Mouse (Mus musculus) forebrain, postnatal 0 days (tissue): ENCODE measurements at regions not wholly inside any gene's neighbourhood (a gene's known extent, or its start where the extent isn't known, plus 50 kb on each side); places are given as distances from the start of the nearest gene placed in this dataset.

ENCODE experiments used
- ATAC-seq: fragments of 200-750 bp; cut with Nextera tagmentation; 2 replicates; pipeline ENCODE4 v1.8.0; 2017; ENCODE audit warnings: mild to moderate bottlenecking, moderate library complexity
- DNase-seq: peaks from one replicate; pipeline ENCODE4 v3.0.0-alpha.2; 2015
- H3K27ac ChIP-seq: fragments of 300-500 bp; sonication (generic); 2 replicates; pipeline ENCODE4 v1.5.1; 2014; ENCODE audit warnings: low read depth, mild to moderate bottlenecking, antibody characterized with exemption, low read length, moderate library complexity, mixed read lengths
- H3K27me3 ChIP-seq: fragments of 300-500 bp; sonication (generic); 2 replicates; pipeline ENCODE4 v1.6.1; 2014; ENCODE audit warnings: mild to moderate bottlenecking, low read length, mixed read lengths; ENCODE audit not compliant: insufficient read depth
- H3K36me3 ChIP-seq: fragments of 300-500 bp; sonication (generic); 2 replicates; pipeline ENCODE4 v1.6.1; 2014; ENCODE audit warnings: mild to moderate bottlenecking, moderate library complexity; ENCODE audit not compliant: insufficient read depth
- H3K4me1 ChIP-seq: fragments of 300-500 bp; sonication (generic); 2 replicates; pipeline ENCODE4 v1.6.1; 2014; ENCODE audit warnings: antibody characterized with exemption; ENCODE audit not compliant: insufficient read depth
- H3K4me2 ChIP-seq: fragments of 300-500 bp; sonication (generic); 2 replicates; pipeline ENCODE4 v1.6.1; 2014; ENCODE audit warnings: low read depth, mild to moderate bottlenecking, moderate library complexity
- H3K4me3 ChIP-seq: fragments of 300-500 bp; sonication (generic); 2 replicates; pipeline ENCODE4 v1.5.1; 2014; ENCODE audit warnings: low read depth, low read length, mixed read lengths
- H3K9ac ChIP-seq: fragments of 300-500 bp; sonication (generic); 2 replicates; pipeline ENCODE4 v1.6.1; 2014; ENCODE audit warnings: mild to moderate bottlenecking
- H3K9me3 ChIP-seq: fragments of 300-500 bp; sonication (generic); 2 replicates; pipeline ENCODE4 v1.6.1; 2016; ENCODE audit warnings: low read length
- CTCF ChIP-seq: sonication (generic); IDR thresholded peaks from 2 replicates; pipeline ENCODE4 v1.5.1; 2016; ENCODE audit warnings: antibody characterized with exemption, control low read depth, low read depth
- WGBS: fragments of 180-500 bp; shearing (Covaris S2); extraction: QIAGEN DNeasy Blood & Tissue Kit; methylation state at CpG from one replicate; pipeline ENCODE4 v1.1.7; 2014; 5-methylcytosine and 5-hydroxymethylcytosine counted together

DNA sequence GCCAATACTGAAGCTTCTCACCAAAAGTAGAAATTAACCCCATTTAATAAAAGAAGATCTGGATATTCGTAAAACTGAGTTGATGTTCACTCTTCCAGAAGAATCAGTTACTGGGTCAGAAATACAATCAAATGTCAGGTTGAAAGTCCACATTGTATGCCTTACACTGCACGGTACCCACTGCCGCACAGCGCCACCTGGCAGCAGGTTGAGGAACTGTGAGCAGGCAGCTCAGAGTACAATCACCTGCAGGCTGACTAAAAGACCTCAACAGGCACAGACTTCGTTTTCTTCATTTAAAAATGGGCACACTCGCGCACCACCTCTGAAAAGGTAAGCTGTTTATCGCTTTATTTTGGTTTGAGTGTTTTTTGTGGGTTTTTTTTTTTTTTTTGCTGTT, 341.8 kb upstream of the Mms22l start:
- no peak overlapping the region for H3K27ac ChIP-seq
- no peak overlapping the region for H3K4me2 ChIP-seq

DNA sequence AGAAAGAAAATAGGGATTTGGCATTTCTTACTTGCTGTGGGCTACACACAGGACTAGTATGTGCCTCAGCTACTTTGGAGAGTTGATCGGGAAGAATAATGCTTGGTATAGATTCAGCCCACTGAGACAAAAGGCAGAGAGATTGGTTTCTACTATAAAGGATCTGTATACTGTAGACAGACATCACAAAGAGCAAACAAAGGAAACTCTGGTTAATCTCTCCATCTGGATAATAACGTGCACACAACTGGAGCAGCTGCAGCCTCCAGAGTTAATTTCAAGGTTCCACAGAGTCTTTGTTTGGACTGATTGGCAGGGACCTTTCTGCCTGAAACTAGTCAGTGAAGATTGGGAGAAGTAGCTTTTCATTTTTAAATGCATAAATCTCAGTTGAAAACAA, 322.5 kb upstream of the Mms22l start:
- Histone ChIP-seq H3K27me3 (no peaks in the 10 kb centered on the region), H3K36me3 (no peaks in the 10 kb centered on the region), H3K27ac (no peak overlapping the region), H3K9ac (no peak overlapping the region), H3K4me2 (no peak overlapping the region), H3K4me3 (no peak overlapping the region), H3K9me3 (no peaks in the 10 kb centered on the region), H3K4me1 (no peaks in the 10 kb centered on the region)
- TF ChIP-seq CTCF, result no peak
- no peak for DNase-seq
- ATAC-seq, result peak; percentile 34; the same call in 1 of the 2 replicates
- 16% methylated on average over 2 of the region's 2 CpGs for WGBS

More for the DNA sequence above, 341.8 kb upstream of the Mms22l start:
- H3K9ac ChIP-seq, result no peak overlapping the region
- TF ChIP-seq CTCF, result peak; percentile 91
- DNase-seq (peak; percentile 78), ATAC-seq (peak; percentile 73; the same call in 1 of the 2 replicates)
- WGBS, result 20% methylated on average over 8 of the region's 8 CpGs
- H3K4me3 ChIP-seq, result no peak overlapping the region
- H3K36me3 ChIP-seq, result no peaks in the 10 kb centered on the region
- no peaks in the 10 kb centered on the region for H3K9me3 ChIP-seq
- no peaks in the 10 kb centered on the region for H3K4me1 ChIP-seq
- H3K27me3 ChIP-seq, result no peaks in the 10 kb centered on the region

DNA sequence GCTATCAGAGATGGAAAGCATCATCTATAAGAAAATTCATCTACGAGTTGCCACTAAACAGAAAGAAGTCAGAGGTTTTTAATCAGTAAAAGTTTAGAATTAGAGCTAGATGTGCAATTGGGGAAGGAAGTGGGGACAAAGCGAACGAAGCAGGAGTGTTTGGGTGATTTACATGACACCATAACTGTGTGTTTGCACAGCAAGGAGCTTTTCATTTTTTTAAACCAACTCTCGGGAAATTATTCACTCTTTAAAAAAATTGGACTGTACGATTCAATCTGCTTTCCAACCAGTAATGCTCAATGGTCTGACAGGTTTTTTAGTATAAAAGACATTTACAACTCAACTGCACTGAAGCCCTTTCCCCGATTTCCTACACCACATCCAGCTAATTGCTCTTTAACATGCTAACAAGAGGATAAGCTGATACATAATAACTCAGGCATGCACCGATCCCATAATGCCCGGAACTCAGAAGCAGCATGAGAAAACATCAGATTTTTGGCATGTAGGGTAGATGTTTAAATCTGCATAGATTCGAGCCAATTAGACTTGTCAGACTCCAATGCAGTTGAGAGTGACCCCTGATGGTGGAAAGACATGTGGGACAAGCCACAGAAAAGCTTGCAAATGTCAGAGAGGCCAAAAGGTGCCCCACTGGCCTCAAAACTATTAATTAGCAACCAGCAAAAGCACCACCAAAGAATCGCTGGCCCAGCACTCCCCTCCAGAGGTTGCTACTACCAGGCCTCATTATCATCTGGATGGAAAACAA, 282.8 kb upstream of the Mms22l start:
- ATAC-seq (peak; percentile 64), DNase-seq (peak; percentile 63)
- peak; percentile 40 for TF ChIP-seq CTCF
- no peaks in the 10 kb centered on the region for H3K9me3 ChIP-seq
- peaks cover 4% of the 10 kb centered on the region; the same call in 1 of the 2 replicates for H3K4me1 ChIP-seq
- WGBS, result 15% methylated on average over 10 of the region's 10 CpGs
- H3K4me3 ChIP-seq, result no peak overlapping the region
- no peak overlapping the region for H3K9ac ChIP-seq
- peak overlapping the region; percentile 69 for H3K27ac ChIP-seq
- no peaks in the 10 kb centered on the region for H3K27me3 ChIP-seq
- H3K36me3 ChIP-seq, result no peaks in the 10 kb centered on the region
- peak overlapping the region; percentile 16 for H3K4me2 ChIP-seq

DNA sequence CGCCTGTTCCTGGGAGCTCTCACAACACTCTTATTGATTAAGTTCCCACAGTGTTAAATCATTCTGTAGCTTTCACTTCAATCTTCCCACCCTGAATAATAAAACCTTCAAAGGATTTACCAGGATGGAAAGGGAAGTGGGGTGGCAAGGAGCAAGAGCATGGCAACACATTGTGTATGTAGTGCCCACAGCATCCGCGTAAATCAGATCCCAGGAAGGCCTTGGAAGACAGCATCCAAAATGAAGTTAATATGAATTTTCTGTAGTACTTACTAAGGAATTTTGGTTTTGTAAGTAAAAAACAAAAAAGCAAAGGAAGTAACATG, 282.3 kb upstream of the Mms22l start:
- DNase-seq (no peak), ATAC-seq (no peak; the same call in 1 of the 2 replicates)
- H3K4me3 ChIP-seq, result no peak overlapping the region
- no peak for TF ChIP-seq CTCF
- H3K4me1 ChIP-seq, result peaks cover 6% of the 10 kb centered on the region; the same call in 1 of the 2 replicates
- H3K9ac ChIP-seq, result no peak overlapping the region
- H3K27ac ChIP-seq, result peak overlapping the region; percentile 69
- no peaks in the 10 kb centered on the region for H3K36me3 ChIP-seq
- 23% methylated on average over 3 of the region's 3 CpGs for WGBS
- H3K27me3 ChIP-seq, result no peaks in the 10 kb centered on the region
- H3K4me2 ChIP-seq, result 0 out of 2 replicates have a peak overlapping the region, but pooled peaks have one; percentile 16
- H3K9me3 ChIP-seq, result no peaks in the 10 kb centered on the region

DNA sequence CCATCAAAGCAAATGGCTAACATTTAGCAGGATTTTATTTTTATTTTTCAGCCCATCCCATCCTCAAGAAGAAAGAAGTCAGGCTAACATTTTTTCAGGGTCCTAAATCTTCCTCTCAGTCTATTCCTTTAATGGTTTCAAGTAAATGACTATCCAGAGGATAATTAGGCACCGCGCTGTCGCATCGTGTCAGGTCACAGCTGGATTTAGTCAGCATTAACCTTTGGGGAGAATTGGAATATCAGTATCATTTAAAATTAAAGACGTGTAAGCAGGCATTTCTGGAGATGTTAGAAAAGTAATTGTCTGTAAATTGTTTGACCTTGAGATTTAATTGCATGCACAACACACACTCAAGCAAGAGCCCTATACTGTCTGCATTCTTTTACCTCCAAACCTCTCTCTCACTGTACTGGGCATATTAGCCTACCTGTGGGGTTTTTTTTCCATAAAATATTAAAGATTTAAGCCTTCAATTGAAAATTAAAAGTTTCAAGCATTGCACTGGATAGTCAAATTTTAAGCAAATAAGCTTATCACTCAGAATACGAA, 277.8 kb upstream of the Mms22l start:
- 15% methylated on average over 6 of the region's 6 CpGs for WGBS
- peak overlapping the region; percentile 8; the same call in 1 of the 2 replicates for H3K4me2 ChIP-seq
- H3K27me3 ChIP-seq, result no peaks in the 10 kb centered on the region
- H3K27ac ChIP-seq, result peak overlapping the region; percentile 37
- peaks cover 12% of the 10 kb centered on the region for H3K4me1 ChIP-seq
- H3K36me3 ChIP-seq, result no peaks in the 10 kb centered on the region
- no peak for ATAC-seq
- TF ChIP-seq CTCF, result no peak
- no peak overlapping the region for H3K4me3 ChIP-seq
- no peak for DNase-seq
- no peak overlapping the region for H3K9ac ChIP-seq
- H3K9me3 ChIP-seq, result no peaks in the 10 kb centered on the region

DNA sequence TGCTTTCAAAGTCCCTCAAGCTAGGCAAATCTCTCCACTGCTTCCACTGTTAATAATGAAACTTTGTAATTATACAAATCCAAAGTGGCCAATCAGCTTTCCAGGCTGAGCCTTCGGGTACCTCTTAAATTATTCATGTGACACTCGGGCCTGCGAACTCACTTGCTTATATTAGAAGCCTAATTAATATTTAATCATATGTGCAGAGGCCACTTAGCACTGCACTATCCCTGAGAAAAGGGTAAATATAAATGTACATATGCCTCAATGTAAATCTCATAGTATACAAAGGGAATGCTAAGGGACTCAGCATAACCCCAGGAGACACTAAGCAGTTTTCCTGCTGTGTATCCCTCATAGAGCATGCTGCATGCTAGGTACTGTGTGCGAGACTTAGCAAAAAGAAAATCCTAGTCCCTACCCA, 277.2 kb upstream of the Mms22l start:
- no peaks in the 10 kb centered on the region for H3K9me3 ChIP-seq
- 0 out of 2 replicates have a peak overlapping the region, but pooled peaks have one; percentile 0 for H3K9ac ChIP-seq
- no peak for TF ChIP-seq CTCF
- H3K4me1 ChIP-seq, result peaks cover 12% of the 10 kb centered on the region
- DNase-seq (peak; percentile 28), ATAC-seq (peak; percentile 40)
- no peak overlapping the region for H3K4me2 ChIP-seq
- 21% methylated on average over 4 of the region's 4 CpGs for WGBS
- no peaks in the 10 kb centered on the region for H3K36me3 ChIP-seq
- H3K27me3 ChIP-seq, result no peaks in the 10 kb centered on the region
- H3K4me3 ChIP-seq, result no peak overlapping the region
- peak overlapping the region; percentile 64 for H3K27ac ChIP-seq

DNA sequence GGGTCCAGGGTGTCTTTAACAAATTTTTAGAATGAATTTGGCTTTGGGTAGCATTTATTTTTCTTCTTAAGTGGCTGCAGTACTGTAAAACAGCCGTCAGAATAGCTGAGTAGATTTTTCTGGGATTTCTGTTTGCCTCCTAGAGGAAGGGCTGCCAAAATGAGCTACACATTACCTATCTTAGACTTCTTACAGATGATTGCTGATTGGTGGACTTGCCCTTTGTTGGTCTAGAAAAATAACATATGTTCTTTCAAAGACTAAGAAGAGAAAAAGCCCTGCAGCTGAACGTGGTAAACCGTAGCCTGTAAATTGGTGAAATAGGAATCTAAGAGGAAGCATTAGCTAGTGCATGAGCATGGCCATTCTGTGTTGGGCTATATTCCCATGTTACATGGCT, 276.7 kb upstream of the Mms22l start:
- 32% methylated on average over 3 of the region's 3 CpGs for WGBS
- Histone ChIP-seq H3K9me3 (no peaks in the 10 kb centered on the region), H3K4me3 (no peak overlapping the region), H3K36me3 (no peaks in the 10 kb centered on the region), H3K4me1 (peaks cover 12% of the 10 kb centered on the region), H3K4me2 (no peak overlapping the region), H3K27ac (peak overlapping the region; percentile 64), H3K9ac (no peak overlapping the region), H3K27me3 (no peaks in the 10 kb centered on the region)
- DNase-seq (no peak), ATAC-seq (no peak)
- TF ChIP-seq CTCF, result no peak
